Mouse (Mus musculus) heart, embryonic 15.5 days (tissue): ENCODE measurements at regions not wholly inside any gene's neighbourhood (a gene's known extent, or its start where the extent isn't known, plus 50 kb on each side); places are given as distances from the start of the nearest gene placed in this dataset.

Experiments used
- ATAC-seq: fragments of 200-750 bp; cut with Nextera tagmentation; replicated peaks from 2 replicates; pipeline ENCODE4 v1.8.0; 2017; ENCODE audit warnings: low read depth, moderate TSS enrichment; ENCODE audit not compliant: insufficient number of reproducible peaks, insufficient read depth, low FRiP score
- H3K27ac ChIP-seq: fragments of 300-500 bp; sonication (generic); 2 replicates; pipeline ENCODE4 v1.5.1; 2015; ENCODE audit warnings: mild to moderate bottlenecking, inconsistent platforms
- H3K27me3 ChIP-seq: fragments of 300-500 bp; sonication (generic); 2 replicates; pipeline ENCODE4 v1.6.1; 2015; ENCODE audit warnings: inconsistent platforms
- H3K36me3 ChIP-seq: fragments of 300-500 bp; sonication (generic); 2 replicates; pipeline ENCODE4 v1.6.1; 2015; ENCODE audit warnings: mild to moderate bottlenecking, inconsistent platforms
- H3K4me1 ChIP-seq: fragments of 300-500 bp; sonication (generic); replicated peaks from 2 replicates; pipeline ENCODE4 v1.6.1; 2015; ENCODE audit warnings: inconsistent platforms
- H3K4me2 ChIP-seq: fragments of 300-500 bp; sonication (generic); 2 replicates; pipeline ENCODE4 v1.6.1; 2015; ENCODE audit warnings: inconsistent platforms, mild to moderate bottlenecking, moderate library complexity
- H3K4me3 ChIP-seq: fragments of 300-500 bp; sonication (generic); 2 replicates; pipeline ENCODE4 v1.5.1; 2015; ENCODE audit warnings: mild to moderate bottlenecking, inconsistent platforms
- H3K9ac ChIP-seq: fragments of 300-500 bp; sonication (generic); 2 replicates; pipeline ENCODE4 v1.6.1; 2015; ENCODE audit warnings: mild to moderate bottlenecking, inconsistent platforms
- H3K9me3 ChIP-seq: fragments of 300-500 bp; sonication (generic); replicated peaks from 2 replicates; pipeline ENCODE4 v1.6.1; 2016; ENCODE audit warnings: inconsistent platforms
- WGBS: fragments of 180-500 bp; shearing (Covaris S2); methylation state at CpG from one replicate; pipeline ENCODE4 v1.1.7; 2015; ENCODE audit warnings: mixed read lengths; 5-methylcytosine and 5-hydroxymethylcytosine counted together

GRCm38 (mm10) chrX:66524891-66525290 is 124.2 kb upstream of the Slitrk2 start:
- no peak overlapping the region for H3K27ac ChIP-seq
- no peak overlapping the region for H3K4me2 ChIP-seq
- WGBS, result 72% methylated on average over 2 of the region's 2 CpGs
- no peak overlapping the region for H3K9ac ChIP-seq
- H3K27me3 ChIP-seq, result no peaks in the 10 kb centered on the region
- ATAC-seq, result no peak
- H3K4me3 ChIP-seq, result no peak overlapping the region
- H3K4me1 ChIP-seq, result no peaks in the 10 kb centered on the region
- H3K9me3 ChIP-seq, result no peaks in the 10 kb centered on the region
- no peaks in the 10 kb centered on the region for H3K36me3 ChIP-seq

- Histone ChIP-seq H3K4me1 (no peaks in the 10 kb centered on the region), H3K27ac (no peak overlapping the region), H3K36me3 (no peaks in the 10 kb centered on the region), H3K4me2 (no peak overlapping the region), H3K4me3 (no peak overlapping the region), H3K9ac (no peak overlapping the region), H3K9me3 (no peaks in the 10 kb centered on the region), H3K27me3 (no peaks in the 10 kb centered on the region)
- ATAC-seq, result no peak
- 47% methylated on average over 3 of the region's 3 CpGs for WGBS
Observed at GRCm38 (mm10) chrX:66526842-66527623, 122.1 kb upstream of the Slitrk2 start.

GRCm38 (mm10) chrX:66528931-66529330 is 120.2 kb upstream of the Slitrk2 start:
- no peaks in the 10 kb centered on the region for H3K27me3 ChIP-seq
- no peak overlapping the region for H3K4me2 ChIP-seq
- ATAC-seq, result no peak
- H3K36me3 ChIP-seq, result no peaks in the 10 kb centered on the region
- H3K9ac ChIP-seq, result no peak overlapping the region
- H3K4me1 ChIP-seq, result no peaks in the 10 kb centered on the region
- H3K4me3 ChIP-seq, result no peak overlapping the region
- H3K9me3 ChIP-seq, result no peaks in the 10 kb centered on the region
- 63% methylated on average over 1 of the region's 1 CpGs for WGBS
- no peak overlapping the region for H3K27ac ChIP-seq

- no peak overlapping the region for H3K9ac ChIP-seq
- no peaks in the 10 kb centered on the region for H3K36me3 ChIP-seq
- H3K4me2 ChIP-seq, result no peak overlapping the region
- no peaks in the 10 kb centered on the region for H3K27me3 ChIP-seq
- H3K4me3 ChIP-seq, result no peak overlapping the region
- no peak for ATAC-seq
- no peaks in the 10 kb centered on the region for H3K4me1 ChIP-seq
- 74% methylated on average over 2 of the region's 2 CpGs for WGBS
- H3K27ac ChIP-seq, result no peak overlapping the region
- no peaks in the 10 kb centered on the region for H3K9me3 ChIP-seq
Observed at GRCm38 (mm10) chrX:66544002-66544520, 105.1 kb upstream of the Slitrk2 start.

- Histone ChIP-seq H3K27ac (no peak overlapping the region), H3K4me3 (no peak overlapping the region), H3K36me3 (no peaks in the 10 kb centered on the region), H3K4me2 (no peak overlapping the region), H3K9ac (no peak overlapping the region), H3K4me1 (no peaks in the 10 kb centered on the region), H3K9me3 (no peaks in the 10 kb centered on the region), H3K27me3 (no peaks in the 10 kb centered on the region)
- 29% methylated on average over 2 of the region's 2 CpGs for WGBS
- peak; percentile 55; the same call in 1 of the 2 replicates for ATAC-seq
Observed at GRCm38 (mm10) chrX:66554539-66554938, 94.6 kb upstream of the Slitrk2 start.
